Mouse (Mus musculus): ENCODE data around the gene Higd1c.
"Not testable (repeated sequence)": the region's sequence is repeated elsewhere in the genome, so short reads cannot be mapped to it uniquely, and the experiment has no call there.

Gene Higd1c

GRCm38 (mm10) chr15:100355876-100356275 is 8.5 kb upstream of the Higd1c start:
- no peak for DNase-seq (ENCODE audit: low read depth, low spot score)

- DNase-seq (ENCODE audit: low read depth, low spot score), result not testable (repeated sequence)
These were observed 1.6 kb downstream of the Higd1c start for GRCm38 (mm10) chr15:100365967-100366366.

- no peak for DNase-seq (ENCODE audit: low read depth, low spot score)
These were observed 2.8 kb downstream of the Higd1c start for GRCm38 (mm10) chr15:100367119-100367518.

- peak; percentile 42 for DNase-seq (ENCODE audit: low read depth, low spot score)
These were observed 10.7 kb downstream of the Higd1c start for GRCm38 (mm10) chr15:100375066-100375465.

DNA sequence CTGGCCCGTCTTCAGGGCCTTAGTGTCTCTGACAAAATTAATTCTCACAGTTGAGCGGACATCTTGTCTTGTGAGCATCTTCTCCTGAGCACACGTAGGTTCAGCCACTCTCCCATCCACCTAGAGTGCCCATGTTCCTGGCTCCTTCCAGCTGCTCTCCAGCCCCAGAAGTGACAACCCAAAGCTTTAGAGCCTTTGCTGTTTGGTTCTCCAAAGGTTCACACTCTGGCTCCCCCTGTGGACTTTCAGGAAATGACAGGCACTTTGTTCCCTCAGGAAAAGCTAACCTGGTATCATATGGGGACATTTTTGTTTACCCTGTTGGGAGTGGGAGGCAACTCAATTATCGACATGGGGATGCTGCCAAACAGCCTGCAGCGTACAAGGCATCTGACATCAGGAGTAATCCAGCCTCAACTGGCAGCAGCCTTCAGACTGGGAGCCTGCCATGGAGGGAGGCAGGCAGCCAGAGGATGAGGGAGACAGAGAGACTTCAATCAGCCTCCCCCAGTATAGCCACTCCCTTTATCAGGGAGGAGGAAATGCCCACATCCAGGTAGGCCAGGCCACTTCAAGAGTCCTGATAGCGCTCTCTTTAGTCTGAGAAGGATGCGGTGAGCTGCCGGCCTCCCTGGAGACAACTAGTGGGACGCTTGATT is 13.6 kb downstream of the Higd1c start:
- not testable (repeated sequence) for DNase-seq (ENCODE audit: low read depth, low spot score)

- no peak for DNase-seq (ENCODE audit: low read depth, low spot score)
These were observed 15.3 kb downstream of the Higd1c start for GRCm38 (mm10) chr15:100379658-100380057.

DNA sequence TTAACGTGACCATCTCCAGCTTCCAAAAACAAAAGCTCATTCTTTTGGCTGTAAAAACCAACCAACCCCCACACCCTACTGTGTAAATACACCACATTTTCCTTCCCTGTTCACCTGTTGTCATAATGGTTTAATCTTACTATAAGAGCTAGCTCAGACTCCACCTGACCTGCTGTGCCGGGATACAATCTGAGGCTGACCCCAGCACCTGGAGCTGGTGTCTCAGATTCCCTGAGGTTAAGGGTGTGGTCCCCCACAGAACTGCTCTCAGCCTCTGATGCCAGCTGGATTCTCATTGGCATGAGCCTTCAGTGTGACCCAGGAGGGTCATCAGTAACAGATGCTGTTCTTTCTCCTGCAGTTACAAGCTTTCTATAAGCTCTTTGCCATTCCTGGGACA is 15.8 kb downstream of the Higd1c start:
- DNase-seq (ENCODE audit: low read depth, low spot score), result no peak

DNA sequence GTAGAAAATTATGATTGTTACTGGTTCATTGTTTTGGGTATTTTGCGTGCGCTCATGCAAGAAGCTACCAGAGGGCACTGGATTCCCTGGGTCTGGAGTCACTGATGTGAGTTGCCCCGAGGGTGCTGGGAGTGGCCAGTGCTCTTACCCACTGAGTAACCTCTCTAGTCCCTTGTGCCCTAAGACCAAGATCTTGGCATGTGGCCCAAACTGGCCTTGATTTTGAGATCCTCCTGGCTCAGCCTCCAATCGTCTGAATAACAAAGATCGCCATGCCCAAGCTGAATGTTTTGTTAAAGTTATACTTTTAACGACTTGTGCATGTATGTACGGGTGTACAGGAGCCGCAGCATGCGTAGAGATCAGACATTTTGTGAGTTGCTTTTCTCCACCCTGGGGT is 21.4 kb downstream of the Higd1c start:
- DNase-seq (ENCODE audit: low read depth, low spot score), result no peak

GRCm38 (mm10) chr15:100387544-100388223 is 23.3 kb downstream of the Higd1c start:
- no peak for DNase-seq (ENCODE audit: low read depth, low spot score)

- DNase-seq (ENCODE audit: low read depth, low spot score), result no peak
These were observed 24.0 kb downstream of the Higd1c start for GRCm38 (mm10) chr15:100388224-100388835.

DNA sequence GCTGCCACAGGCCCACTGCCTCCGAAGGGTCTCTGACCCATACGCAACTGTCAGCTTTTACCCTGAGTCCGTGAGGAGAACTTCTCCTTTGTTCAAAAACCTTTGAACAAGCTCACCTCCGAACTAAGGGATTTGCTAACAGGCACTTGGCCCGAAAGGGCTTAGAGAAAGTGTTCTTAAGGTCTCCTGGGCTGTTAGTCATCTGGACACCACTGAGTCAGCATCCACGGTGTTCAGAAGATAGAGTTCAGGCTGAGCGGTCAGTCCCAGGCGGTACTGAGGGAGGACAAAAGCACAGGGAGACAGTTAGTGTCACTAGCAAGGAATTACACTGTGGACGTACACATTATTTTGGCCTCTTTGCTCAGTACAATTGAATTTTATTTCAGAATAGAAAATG is 24.5 kb downstream of the Higd1c start:
- no peak for DNase-seq (ENCODE audit: low read depth, low spot score)

GRCm38 (mm10) chr15:100391066-100391465 is 26.7 kb downstream of the Higd1c start:
- DNase-seq (ENCODE audit: low read depth, low spot score), result no peak

- no peak for DNase-seq (ENCODE audit: low read depth, low spot score)
These were observed 27.3 kb downstream of the Higd1c start for GRCm38 (mm10) chr15:100391599-100391998.

DNA sequence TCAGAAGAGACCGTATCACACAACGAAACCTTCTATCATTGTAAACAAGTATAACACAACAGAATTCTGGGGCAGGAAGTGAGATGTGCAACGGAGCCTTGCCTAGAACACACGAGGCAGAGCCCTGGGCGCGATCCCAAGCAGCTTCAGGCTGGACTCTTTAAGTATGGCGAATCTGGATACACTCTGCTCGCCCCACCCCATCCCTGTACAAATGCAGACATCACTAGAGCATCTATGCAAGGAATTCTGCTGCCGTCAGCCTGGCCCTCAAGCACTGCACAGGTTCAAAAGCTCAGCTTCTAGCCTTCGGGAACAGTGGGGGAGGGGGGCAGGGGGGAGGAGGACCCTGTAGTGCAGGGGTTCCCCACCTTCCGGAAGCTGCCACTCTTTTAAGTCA is 28.7 kb downstream of the Higd1c start:
- DNase-seq (ENCODE audit: low read depth, low spot score), result no peak

GRCm38 (mm10) chr15:100395561-100395960 is 31.2 kb downstream of the Higd1c start:
- DNase-seq (ENCODE audit: low read depth, low spot score), result no peak

GRCm38 (mm10) chr15:100400592-100401250 is 36.4 kb downstream of the Higd1c start:
- DNase-seq (ENCODE audit: low read depth, low spot score), result no peak

DNA sequence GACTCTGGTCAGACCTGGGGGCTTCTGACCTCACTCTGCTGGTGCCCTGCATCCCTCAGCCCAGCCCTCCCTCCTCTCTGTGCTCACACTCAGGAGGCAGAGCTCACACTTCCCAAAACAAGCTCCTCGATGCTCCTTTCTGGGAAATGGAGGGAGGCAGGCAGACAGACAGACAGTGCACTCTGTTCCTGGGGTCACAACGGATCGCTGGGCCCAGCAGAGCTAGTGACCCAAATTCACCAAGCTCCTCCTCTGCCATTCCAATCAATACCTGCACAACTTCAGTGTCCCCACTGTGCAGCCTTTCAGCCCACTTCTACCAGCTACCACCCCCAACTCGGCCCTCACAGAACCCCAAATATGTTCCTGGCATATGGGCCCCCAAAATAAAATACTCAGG is 37.5 kb downstream of the Higd1c start:
- DNase-seq (ENCODE audit: low read depth, low spot score), result no peak

DNA sequence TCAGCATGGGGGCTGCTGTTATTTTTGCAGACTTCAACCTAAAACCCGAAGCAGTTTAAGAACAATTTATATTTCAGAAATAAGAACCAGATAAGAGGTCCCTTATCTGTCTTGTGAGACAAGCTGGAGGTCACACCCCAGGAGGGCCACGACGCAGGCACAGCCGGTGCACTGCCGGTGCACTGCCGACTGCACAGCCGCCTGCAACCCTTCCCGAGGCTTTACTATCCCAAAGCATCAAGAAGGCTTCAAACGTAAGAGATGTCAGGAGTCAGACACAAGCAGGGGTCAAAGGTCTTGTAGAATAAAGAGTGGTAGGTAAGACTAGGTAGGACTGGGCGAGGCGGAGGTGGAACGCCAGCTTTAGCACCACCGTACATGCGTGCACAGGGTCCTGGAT is 38.0 kb downstream of the Higd1c start:
- DNase-seq (ENCODE audit: low read depth, low spot score), result no peak

DNA sequence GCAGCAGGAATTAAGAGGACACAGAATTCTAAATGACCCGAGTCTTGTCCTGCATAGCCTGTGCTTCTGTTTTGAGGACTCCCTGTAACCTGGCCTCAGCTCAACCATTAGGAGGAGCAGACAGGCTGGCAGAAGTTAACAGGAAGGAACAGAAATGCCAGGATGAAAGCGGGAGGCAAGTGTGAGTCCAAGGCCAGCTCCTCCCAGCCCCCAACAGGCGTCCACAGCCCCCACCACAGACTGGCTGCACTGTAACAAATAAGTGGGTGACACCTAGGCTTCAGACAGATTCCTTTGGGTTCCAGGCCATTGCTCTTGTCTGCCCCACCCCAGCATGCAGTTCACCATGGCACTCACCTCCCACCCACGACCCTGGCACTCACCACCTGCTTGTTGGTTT is 38.5 kb downstream of the Higd1c start:
- no peak for DNase-seq (ENCODE audit: low read depth, low spot score)

DNA sequence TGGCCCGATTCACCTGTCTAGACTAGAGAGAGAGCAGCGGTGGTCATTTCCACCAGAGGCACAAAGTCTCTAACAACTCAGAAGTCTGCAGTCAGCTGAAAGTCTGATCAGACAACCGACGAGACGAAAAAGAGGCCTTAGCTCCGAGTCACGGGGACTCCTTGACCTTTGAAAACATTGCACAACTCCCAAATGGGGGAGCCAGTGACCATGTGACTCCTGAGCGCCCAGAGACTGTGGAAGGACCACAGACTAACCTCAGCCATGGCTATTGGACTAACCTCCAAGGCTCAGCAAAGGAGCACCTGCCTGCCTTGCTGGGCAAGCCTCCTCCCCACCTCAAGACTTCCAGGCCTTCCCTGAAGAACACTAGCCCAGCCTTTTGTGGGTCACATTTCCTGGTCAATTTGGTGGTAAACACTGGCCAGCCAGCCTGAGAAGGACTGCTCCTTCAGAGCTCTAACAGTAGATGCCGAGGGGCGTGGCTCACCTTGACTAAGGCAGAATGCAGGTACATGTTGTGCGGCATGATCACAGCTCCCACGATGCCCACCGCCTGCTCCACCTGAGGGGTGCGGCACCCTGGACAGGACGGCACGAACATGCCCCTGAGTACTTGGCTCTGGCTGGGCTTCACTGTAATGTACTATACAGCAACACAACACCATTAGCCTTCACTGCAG is 39.1 kb downstream of the Higd1c start:
- no peak for DNase-seq (ENCODE audit: low read depth, low spot score)

DNA sequence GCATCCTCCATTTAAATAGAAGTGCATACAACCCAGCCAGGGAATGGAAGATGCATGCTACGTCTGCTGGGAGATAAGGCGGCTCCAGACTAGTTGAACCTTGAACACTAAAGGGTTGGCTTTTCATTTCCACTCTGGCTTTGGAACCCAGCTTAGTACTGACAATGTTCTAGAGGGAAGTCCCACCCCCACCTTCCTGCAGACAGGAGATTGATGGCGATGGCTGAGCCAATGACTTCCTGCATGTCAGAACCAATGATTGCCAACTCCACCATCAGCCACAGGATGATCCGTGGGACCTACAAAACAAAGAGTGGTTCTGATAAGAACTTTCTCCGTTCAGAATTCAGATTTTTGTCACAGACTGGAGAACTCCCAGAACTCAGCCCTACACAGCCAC is 41.7 kb downstream of the Higd1c start:
- no peak for DNase-seq (ENCODE audit: low read depth, low spot score)
